Mouse (Mus musculus): ENCODE measurements around the gene Tent4b.

Gene Tent4b

GRCm38 (mm10) chr8:88279220-88279619 lies 80.2 kb downstream of the Tent4b start:
- no peak for DNase-seq (ENCODE audit: low spot score)

- DNase-seq (ENCODE audit: low spot score): no peak
Observed at GRCm38 (mm10) chr8:88279670-88280069, 80.7 kb downstream of the Tent4b start.

DNA sequence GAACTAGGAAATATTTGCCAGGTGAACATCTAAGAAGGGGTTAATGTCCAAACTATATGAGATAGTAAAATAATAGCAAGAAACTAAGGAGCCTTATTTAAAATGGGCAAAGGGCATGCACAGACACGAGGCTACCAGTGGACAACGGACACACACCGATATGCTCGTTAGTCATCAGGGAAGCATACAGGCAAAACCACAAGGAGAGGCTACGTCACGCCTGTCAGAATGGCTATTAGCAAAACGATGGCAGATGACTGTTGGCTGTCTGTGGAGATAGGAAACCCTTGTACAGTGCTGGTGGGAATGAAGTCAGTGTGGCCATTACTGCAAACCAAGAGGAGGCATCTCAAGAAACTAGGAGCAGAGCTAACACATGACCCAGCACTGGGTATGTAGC lies 81.9 kb downstream of the Tent4b start:
- DNase-seq (ENCODE audit: low spot score): no peak

DNA sequence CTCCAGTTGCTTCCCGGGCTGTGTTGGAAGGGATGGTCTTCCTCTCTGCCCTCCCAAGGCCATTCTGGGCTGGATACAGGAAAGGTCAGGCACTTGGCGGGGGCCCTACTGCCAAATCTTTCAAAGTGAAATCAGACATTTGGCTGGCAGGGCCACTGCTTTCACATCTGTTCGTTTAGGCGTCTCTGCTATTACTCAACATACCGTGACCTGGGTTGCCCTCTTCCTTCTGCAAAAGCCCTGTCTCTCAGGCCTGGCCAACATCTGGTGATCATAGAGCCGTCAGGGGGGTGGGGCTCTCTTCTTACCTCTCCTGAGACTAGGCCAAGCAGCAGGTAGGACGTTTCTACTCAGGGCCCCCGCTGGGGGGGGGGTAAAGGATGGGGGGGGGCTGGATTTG lies 83.7 kb downstream of the Tent4b start:
- peak; percentile 82 for DNase-seq (ENCODE audit: low spot score)

- no peak for DNase-seq (ENCODE audit: low spot score)
Observed at GRCm38 (mm10) chr8:88283243-88284115, 84.5 kb downstream of the Tent4b start.

DNA sequence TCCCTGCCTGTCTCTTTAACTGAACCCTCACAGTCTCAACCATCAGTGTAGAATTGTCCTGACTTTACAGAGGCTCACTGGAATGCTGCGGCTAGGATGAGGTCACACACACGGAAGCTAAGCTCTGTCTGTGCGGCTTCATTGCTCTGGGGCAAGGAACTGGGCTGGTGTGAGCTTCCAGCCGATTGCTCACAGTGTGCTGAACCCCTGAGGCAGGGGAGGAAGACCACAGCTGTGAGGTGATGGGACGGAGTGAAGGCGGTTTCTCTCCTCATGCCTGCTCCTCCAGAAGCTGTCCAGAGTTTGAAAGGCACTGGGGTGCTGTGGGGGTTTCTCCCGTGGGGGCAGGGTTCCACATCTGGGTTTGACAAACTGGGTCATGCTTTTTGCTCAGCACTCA lies 85.7 kb downstream of the Tent4b start:
- no peak for DNase-seq (ENCODE audit: low spot score)

DNA sequence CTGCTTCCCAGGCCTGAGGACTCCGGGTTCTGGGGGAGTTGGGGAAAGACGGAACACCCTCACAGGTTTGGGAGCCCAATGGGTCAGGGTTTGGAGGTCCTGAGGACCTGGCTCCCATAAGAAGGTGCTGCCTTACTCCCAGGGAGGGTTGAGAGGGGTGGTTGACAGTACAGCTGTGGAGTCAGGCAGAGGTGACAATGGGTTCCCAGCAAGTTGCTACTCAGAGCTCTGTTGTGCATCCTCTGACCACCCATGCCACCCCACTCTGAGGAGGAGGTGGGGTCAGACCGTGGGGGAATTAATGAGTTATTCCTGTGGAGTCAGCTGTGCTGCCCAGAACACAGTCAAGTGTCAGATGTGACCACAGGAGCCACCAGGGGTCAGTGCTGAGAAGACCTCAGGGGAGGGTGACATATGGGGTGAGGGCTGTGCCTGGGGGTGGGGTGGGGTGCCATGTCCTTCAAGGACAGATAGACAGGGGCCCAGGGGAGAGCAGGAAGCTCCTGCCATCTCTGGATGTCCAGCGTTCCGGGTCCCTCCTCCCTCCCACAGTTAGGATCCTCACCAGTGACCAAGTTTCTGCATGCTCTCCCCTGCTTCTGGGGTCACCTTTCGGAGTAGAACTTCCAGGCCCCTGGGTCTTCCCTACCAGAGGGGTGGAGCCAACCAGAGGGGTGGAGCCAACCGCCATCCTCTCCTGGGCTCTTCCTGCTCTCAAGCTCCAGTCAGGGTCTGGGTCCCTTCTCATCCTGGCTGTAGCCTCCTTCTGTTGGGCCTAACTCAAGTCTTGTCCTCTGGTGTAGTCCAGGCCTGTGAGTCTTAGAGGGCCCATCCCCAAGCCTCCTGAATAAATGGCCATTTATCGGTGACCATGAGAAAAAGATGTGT lies 86.7 kb downstream of the Tent4b start:
- no peak for DNase-seq (ENCODE audit: low spot score)

DNA sequence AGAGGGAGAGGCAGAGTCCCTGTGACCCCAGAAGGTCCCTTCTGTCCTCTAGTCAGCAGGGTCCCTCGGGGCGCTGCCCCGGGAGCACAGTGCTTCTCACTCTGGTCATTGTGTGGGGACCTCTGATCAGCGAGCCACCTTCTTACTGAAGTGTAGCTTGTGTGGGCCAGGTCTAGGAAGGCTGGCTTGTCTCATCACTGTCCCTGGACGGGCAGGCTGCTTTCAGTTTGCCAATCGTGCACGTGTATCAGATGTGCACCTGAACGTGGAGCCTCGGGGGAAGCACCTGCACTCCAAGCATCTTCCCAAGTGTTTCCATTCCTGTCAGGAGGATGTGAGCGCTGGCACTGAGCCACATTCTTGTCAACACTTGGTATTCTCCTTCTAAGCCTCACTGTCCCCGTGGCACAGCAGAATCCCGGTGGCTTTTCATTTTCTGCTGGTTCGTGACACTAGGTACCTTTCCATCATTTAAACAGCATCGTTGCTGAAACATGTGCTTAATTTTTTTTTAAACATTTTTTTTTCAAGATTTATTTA lies 87.5 kb downstream of the Tent4b start:
- DNase-seq (ENCODE audit: low spot score): no peak

- DNase-seq (ENCODE audit: low spot score): no peak
Observed at GRCm38 (mm10) chr8:88288622-88289242, 89.7 kb downstream of the Tent4b start.

DNA sequence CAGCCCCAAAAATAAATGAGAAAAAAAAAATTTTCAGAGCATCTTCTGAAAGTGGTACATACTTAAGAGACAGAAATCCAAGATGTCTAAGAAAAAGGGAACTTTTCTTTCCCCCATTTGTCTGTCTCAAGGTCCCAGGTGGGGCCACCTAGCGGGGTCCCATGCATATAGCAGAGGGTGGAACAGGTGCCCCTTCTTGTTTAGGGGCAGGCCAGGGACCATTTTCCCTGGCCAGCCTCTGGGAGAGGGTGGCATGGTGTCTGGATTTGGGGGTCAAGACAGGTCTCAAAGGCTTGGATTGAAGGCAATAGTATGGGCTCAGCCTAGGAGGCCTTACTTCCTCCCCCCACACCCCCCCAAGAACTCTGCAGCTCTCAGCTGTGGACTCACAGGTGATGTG lies 90.9 kb downstream of the Tent4b start:
- DNase-seq (ENCODE audit: low spot score): no peak

- no peak for DNase-seq (ENCODE audit: low spot score)
Observed at GRCm38 (mm10) chr8:88290326-88291304, 91.6 kb downstream of the Tent4b start.

DNA sequence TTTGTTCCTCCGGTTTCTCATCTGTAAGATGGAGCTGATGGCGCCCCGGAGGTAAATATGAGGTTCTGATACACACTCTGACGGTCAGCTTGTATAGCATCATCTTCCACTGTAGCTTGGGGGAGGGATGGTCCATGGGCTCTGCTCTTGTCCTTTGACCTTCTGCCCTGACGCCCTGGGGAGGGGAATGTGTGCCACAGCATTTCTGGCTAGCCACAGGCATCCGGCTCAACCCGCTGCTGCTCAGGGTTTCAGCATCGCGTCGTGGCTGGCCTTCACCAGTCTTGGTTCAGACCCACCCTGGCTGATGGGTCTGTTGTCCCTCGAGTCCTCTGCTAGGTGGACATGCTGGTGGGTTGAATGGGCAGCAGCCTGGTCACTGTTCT lies 92.3 kb downstream of the Tent4b start:
- no peak for DNase-seq (ENCODE audit: low spot score)

- no peak for DNase-seq (ENCODE audit: low spot score)
Observed at GRCm38 (mm10) chr8:88292926-88293325, 93.9 kb downstream of the Tent4b start.

DNA sequence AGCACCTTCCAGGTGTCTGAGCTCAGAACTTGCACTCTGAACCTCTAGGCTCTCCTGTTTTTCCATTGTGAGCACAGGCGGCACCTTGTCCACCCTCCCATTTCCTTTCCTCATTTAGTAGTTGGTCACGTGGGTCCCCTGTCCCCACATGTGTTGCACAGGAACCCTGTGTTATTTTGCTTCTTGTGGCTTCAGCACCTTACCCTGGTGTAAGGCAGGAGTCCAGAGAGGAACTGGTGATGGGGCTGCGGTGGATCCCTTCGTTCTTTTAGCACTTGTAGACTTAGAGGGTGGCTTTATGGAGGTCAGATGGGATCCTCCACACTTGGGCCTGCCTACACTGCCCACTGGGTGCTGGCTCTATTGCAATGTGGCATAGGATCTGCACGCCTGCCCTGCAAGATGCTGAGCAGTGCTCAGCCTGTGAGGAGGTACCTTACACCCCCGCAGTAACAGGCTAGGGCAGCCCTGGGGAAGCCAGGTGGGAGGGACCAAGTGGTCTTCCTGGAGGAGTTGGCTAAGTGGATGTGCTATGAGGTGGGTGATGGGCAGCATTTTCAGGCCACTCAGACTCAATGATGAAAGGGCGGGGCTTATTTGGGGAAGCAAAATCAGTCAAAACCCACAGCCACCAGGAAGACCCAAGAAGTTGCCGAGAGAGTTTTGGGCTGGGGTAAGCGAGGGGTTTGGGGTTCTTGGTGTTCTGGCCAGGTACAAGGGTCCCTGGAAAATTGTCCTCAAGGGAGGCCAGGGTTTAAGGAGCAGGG lies 94.8 kb downstream of the Tent4b start:
- no peak for DNase-seq (ENCODE audit: low spot score)

DNA sequence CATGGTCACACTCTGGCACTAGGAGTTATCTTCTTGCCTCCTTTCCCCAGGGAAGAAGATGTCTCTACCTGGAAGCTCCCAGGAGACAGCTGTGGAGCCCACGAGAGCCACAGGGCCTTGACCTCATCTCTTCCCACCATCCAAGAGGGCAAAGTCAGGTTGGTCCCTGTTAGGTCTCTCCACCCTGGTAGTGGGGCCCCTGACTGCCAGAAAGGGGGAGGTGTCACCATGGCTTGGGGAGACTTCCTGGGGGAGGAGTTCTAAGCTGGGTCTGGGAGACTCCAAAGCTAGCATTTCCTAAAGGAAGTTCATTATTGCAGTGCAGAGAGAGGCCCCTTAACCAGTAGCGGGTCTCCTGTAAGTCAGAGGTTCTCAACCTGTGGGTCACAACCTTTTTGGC lies 96.0 kb downstream of the Tent4b start:
- no peak for DNase-seq (ENCODE audit: low spot score)

- peak; percentile 49 for DNase-seq (ENCODE audit: low spot score)
Observed at GRCm38 (mm10) chr8:88297976-88298732, 99.1 kb downstream of the Tent4b start.

- DNase-seq (ENCODE audit: low spot score): no peak
Observed at GRCm38 (mm10) chr8:88298733-88299103, 99.7 kb downstream of the Tent4b start.

GRCm38 (mm10) chr8:88299907-88300603 lies 101.0 kb downstream of the Tent4b start:
- DNase-seq (ENCODE audit: low spot score): no peak
